Mouse (Mus musculus): ENCODE data around the gene Emsy.

DNA sequence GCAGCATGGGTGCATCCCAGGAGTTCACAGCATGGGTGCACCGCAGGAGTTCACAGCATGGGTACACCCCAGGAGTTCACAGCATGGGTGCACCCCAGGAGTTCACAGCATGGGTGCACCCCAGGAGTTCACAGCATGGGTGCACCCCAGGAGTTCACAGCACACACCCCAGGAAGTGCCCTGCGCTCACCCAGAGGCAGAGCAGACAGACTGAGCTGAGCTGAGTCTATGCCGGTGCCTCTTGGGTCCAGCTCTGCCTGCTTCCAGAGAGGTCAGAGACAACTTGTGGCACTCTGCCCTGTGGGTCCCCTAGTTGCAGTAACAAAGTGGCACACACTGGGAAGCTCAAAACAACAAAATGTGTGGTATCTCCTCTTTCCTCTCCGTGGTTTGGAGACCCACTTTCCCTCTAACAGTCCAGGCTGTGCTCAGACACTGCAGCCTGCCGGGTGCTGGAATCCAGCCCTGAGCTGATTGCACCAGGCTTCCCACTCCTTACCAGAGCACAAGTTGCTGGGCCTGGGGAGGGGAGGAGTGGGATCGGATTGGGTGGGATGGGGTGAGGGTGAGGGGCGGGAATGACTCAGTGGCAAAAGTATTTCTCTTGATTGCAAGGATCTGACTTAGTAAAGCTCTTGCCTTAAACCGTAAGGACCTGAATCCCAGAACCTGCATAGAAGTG lies 85.6 kb downstream of the Emsy start:
- TF ChIP-seq CTCF (conservative IDR thresholded peaks at IDR 0.05; ENCODE audit: insufficient read depth, insufficient read length, low read depth, low read length) (no peak), POLR2A (IDR thresholded peaks at IDR 0.05; ENCODE audit: low read depth, low read length) (no peak)

All from kidney, adult 2 months (tissue).